Mouse (Mus musculus) left cerebral cortex, postnatal 4 days (tissue): ENCODE measurements around the gene Trank1. TPM values are rescaled to one million over a fixed set of nuclear protein-coding genes. Genes with fewer than 3 reads are reported as not detected.

Experiments used
- DNase-seq: peaks from one replicate; pipeline ENCODE4 v3.0.0-alpha.2; 2022
- intact Hi-C: fragments of 180-260 bp; cut with DNase I; formaldehyde crosslinking; loops from one replicate; pipeline ENCODE4 v1.15.1; 2025
- total RNA-seq, 2 experiments: library from RNA; stranded (reverse); gene quantifications; 2 replicates each; pipeline ENCODE4 v1.2.3; 2021

Trank1 gene
- total RNA-seq: 100 to 1,000 TPM; 128 to 152 TPM

DNA sequence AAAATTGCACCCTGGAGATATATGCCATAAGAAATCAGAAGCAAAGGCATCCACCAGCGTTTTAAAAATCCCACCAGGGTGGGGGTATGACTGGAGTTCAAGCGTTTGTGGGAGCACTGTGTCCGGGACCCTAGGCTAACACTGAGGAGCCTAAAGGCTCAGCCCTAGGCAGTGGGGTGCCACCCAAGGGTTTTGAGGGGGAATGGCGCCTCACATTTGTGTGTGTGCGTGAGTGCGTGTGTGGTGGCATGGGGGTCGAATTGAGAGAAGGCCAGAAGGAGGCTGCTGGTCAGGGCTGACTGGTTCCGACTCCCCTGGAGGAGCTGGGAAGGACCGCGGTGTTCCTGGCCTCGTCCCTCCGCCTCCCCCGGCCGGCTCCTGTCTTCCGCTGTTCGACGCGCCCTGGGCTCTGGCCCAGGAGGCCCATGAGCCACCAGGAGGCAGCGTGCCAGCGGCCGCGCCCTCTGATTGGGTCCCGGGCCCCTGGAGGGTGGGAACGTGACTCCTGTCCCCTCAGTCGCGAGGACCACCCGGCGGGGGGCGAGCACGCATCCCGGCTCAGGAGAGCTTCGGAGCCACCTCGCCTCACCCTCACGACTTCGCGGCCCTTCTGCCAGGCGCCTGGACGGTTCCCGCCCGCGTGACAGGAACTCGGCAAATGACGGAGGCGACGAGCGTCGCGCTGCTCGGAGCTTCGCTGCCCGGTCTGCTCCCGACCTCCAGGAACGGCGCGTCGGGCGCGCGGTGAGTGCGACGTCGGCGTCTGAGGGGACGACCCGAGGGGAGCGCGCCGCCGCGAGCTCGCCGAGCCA lies at the start of gene Trank1:
Trank1 (plus strand) TSS at position 709 of the 812 bp plus-strand sequence.
- intact Hi-C loops: no loop called here
- peak; percentile 51 for DNase-seq

DNA sequence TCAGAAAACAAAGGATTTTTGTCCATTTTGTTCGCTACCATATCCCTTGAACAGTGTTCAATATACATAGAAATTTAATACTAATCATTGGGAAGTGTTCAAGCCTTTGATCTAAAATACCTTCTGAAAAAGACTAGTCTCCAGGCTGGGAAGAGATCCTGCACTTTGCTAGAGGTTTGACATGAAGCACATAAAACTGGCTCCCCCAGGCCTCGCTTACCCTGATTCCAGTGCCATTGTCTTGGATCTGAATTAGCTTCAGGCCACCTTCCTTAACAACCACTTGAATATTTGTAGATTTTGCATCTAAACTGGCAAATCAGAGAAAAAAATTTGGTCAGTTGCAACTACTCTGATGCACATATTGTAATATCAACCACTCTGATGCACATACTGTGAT lies 43.5 kb upstream of the Trank1 start:
- intact Hi-C loops: no loop called here
- no peak for DNase-seq

DNA sequence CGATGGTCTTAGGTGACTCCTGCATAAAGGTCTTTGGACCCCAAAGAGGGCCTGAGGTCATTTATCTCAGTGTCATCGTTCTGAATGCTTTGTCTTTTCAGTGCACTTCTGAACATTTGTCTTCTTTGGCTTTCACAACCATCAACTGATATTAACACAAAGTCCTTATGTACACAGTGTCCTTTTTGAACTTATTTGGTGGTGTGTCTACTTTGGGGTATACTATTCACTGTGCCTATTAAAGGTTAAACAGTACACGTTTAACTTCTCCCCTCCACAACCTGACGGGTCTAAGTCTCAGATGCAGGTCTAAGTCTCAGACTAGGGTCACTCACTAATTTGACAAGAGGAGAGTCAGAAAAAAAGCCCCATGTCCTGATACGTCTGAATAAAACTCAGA lies 40.9 kb upstream of the Trank1 start:
- DNase-seq: no peak
- intact Hi-C loops: no loop called here

DNA sequence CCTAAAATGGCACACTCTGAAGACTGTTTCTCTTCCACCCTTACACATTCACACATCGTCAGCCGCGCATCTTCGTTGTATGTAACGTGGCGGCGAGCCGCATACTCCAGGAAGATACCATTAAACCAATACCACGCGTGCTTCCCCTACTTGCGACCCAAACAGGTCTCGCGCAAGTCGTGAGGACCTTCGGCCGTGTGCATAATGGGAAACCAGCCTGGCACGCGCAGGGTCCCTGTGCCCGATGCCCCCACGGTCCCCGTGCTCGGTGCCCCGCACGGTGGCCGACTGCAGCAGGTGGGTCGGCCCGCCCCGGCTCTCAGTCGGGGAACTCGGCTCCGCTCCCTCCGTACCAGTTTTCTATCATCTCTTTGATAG lies 40.5 kb upstream of the Trank1 start:
- peak; percentile 76 for DNase-seq
- intact Hi-C loops: no loop called here

DNA sequence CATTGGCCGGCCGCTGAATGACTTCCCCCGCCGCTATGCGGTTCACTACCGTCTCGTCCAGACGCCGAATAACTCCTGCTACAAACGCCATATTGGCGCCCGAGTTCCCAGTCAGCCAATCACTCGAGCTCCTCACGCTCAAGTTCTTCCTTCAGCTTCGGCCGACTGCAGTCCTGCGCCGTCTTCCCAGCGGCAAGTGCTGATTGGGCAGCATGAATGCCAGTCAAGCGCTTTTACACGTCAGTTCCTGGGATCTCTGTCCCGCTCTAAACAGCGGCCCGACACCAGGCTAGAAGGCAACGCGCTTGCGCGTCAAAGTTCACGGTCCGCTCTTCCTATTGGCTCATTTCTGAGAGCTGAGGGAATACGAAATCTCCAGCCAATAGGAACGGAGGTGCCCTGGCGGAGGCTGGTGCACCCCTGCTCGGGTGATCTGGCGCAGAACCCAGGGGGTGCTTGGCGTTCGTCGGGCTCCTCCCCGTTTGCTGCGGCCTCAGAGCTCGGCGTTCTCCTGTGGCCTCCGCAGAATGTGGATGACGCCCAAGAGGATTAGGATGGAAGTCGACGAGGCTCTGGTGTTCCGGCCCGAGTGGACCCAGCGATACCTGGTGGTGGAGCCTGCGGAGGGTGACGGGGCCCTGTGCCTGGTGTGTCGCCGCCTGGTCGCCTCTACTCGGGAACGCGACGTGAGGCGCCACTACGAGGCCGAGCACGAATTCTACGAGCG lies 39.9 kb upstream of the Trank1 start, which contains the start of the genes Mlh1 and Epm2aip1:
Mlh1 (minus strand) TSS at position 358 of the 727 bp plus-strand sequence.
Epm2aip1 (plus strand) TSS at position 496 of the 727 bp plus-strand sequence.
- DNase-seq: peak; percentile 100
- intact Hi-C loops: no loop called here

DNA sequence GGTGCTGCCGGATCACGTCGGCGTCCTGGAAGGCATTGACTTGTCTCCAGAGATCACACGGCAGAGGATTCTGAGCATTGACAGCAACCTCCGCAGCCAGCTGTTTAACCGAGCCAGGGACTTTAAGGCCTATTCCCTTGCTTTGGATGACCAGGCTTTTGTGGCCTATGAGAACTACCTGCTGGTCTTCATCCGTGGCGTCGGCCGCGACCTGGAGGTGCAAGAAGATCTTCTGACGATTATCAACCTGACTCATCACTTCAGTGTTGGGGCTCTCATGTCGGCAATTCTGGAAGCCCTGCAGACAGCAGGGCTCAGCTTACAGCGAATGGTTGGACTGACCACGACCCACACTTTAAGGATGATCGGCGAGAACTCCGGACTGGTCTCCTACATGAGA lies 39.2 kb upstream of the Trank1 start:
- intact Hi-C loops: no loop called here
- no peak for DNase-seq

DNA sequence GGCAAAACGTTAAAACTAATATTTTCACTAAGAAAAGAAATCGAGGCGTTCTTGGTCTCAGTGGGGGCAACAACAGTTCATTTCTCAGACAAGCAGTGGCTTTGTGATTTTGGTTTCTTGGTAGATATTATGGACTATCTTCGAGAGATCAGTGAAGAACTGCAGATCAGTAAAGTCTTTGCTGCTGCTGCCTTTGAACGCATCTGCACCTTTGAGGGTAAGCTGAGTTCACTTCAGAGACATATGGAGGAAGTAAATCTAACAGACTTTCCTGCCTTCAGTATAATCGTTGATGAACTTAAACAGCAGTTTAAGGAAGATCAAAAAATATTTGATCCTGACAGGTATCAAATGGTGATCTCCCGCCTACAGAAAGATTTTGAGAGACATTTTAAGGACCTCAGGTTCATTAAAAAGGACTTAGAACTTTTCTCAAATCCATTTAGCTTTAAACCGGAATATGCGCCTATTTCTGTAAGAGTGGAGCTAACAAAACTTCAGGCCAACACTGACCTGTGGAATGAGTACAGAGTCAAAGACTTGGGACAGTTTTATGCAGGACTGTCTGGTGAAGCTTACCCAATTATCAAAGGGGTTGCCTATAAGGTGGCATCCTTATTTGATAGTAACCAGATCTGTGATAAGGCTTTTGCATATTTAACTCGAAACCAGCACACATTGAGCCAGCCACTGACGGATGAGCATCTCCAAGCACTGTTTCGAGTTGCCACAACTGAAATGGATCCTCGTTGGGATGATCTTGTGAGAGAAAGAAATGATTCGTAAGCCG lies 38.3 kb upstream of the Trank1 start:
- intact Hi-C loops: no loop called here

DNA sequence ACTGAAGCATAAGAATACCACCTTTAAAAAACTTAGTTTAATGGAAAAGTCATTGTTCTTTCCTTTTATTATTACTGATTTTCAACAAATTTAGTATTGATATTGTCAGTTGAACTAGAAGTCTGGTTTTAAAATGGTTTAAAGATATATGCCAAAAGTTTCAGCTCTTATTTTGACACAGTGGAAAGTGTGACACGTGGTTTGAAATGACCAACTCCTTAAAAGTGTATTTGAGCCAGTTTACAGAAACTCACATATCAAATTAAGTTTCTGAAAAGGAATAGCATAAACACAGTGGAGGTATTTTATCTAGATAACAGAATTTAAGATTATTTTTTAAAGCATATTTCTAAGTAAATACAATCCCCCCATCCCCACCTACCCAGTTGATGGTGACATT lies 37.6 kb upstream of the Trank1 start:
- intact Hi-C loops: no loop called here
- DNase-seq: no peak

More for the DNA sequence above, 38.3 kb upstream of the Trank1 start:
- DNase-seq: no peak

DNA sequence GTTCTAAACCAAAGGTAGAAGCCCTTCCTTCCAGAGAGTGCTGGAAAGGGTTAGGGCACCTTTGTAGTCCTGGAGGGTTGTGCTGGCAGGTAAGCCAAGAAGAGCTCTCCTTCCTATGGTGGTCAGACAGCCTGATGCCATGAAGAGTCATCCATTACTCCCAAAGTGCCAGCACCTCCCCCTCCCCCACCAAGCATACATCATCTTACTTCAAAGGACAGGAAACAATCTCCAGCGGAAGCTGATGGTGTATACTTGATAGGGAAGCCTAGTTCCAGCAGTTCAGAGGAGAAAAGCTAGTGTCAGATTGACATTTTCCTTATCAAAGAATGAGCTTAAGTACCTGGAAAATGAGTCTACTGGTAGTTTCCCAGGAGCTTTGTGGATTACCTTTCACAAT lies 36.4 kb upstream of the Trank1 start:
- DNase-seq: no peak
- intact Hi-C loops: no loop called here

DNA sequence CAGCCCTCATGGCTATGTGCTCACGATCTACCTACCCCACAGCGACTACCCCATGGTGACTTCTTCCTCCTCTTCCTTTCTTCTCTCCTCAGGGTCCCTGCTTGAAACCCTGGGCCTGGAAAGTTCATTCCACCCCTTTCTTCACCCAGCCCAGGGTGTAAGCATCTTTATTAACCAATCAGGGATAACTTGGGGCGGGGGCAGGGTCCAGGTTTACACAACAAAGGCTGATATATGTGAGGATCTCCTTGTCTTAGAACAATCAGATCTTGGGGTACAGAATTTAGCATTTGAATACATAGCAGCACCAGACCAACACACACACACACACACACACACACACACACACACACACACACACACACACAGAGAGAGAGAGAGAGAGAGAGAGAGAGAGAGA lies 26.5 kb upstream of the Trank1 start:
- no peak for DNase-seq
- intact Hi-C loops: no loop called here

DNA sequence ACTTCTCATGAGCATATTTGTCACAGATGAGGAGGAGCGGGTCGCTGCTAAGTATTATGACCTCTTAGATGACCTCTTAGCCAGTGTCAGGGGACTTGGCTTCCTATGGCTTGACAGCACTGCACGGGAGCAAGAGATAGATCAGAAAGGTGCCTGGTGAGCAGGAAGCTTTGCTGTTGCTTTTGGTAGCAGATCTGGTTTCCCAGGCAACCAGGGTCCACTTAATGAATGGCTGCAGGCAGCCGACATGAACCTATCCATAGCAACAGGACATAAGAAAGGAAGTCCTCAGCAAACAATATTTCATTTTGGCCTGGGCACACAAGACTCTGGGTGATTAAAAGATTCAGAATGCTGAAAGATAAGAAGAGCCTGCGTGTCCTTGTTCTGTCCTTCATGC lies 25.9 kb upstream of the Trank1 start:
- intact Hi-C loops: no loop called here
- no peak for DNase-seq

DNA sequence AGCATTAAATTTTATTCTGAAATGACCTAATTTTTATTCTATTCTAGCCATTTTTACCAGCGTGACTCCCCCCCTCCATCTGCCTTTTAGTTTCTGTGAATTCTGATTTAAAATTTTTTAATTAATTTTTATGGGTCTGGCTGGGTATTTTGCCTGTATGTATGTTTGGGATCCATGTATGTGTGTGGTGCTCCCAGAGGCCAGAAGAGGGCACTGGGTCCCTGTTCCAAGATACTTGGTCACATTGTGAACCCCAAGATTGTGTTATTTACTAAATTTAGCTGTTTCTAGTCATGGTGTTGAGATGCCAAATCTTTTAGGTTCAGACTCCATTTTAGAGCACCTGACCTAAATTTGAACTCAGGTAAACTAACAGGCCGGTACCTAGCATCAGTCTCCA lies 25.1 kb upstream of the Trank1 start:
- intact Hi-C loops: no loop called here
- no peak for DNase-seq

DNA sequence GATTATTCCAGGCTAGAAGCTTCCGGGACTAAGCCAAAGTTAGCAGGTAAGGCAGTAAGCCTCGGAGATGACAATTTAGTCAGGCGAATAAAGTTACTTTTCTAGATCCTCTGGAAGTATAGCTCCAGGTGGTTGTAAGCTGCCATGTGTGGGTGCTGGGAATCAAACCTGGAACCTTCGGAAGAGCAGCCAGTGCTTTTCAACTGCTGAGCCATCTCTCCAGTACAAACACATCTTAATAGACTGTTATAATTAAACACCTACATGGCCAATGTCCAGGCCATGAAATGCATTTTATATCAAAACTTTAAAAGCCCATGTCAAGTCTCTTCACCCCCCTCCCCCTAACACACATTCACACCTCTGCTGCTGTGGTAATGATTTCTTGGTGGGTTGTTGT lies 23.6 kb upstream of the Trank1 start:
- intact Hi-C loops: no loop called here
- DNase-seq: no peak

DNA sequence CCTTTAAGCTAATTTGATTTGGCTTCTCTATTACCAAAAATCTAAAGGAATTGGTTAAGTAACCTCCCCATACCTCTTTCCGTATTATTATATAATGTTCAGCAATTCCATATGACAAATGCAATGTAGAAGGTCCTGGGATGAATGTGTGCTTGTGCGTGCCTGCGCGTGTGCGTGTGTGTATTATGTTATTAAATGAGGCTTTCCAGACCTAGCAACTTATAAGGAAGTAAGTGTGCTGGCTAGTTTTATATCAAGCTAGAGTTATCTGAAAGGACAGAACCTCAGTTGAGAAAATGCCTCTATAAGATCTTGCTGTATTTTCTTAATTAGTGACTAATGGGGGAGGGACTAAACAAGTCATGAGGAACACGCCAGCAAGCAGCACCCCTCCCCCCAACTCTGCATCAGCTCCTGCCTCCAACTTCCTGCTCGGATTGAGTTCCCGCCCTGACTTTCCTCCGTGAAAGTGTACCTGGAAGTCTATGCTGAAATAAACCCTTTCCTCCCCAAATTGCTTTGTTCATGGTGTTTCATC lies 22.2 kb upstream of the Trank1 start:
- DNase-seq: no peak
- intact Hi-C loops: no loop called here

DNA sequence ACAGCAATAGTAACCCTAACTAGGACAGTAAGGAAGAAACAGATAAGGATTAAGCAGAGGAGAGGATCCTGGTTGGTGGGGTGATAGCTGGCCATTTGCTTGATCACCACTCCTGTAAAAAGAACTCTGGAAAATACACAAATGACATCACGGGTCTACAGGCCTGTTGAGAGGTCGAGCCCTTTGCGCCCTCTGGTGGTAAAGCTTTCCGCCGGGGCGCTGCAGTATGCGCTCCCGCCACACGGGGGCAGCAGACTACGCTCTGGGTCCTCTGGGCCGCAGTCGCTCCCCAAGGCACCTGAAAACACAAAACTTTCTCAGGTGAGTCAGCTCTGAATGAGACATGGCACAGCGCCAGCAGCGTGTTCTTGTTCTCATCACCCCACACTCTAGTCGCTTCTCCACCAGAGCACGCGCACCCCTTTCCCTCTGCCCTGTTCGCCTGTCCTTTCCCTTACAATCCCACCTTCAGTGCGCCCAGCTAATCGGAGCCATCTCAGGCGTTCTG lies 21.7 kb upstream of the Trank1 start:
- DNase-seq: peak; percentile 72
- intact Hi-C loops: loop anchor here (5.0 kb wide), 1 partner anchor 187 kb away; no protein-coding TSS in a partner anchor

DNA sequence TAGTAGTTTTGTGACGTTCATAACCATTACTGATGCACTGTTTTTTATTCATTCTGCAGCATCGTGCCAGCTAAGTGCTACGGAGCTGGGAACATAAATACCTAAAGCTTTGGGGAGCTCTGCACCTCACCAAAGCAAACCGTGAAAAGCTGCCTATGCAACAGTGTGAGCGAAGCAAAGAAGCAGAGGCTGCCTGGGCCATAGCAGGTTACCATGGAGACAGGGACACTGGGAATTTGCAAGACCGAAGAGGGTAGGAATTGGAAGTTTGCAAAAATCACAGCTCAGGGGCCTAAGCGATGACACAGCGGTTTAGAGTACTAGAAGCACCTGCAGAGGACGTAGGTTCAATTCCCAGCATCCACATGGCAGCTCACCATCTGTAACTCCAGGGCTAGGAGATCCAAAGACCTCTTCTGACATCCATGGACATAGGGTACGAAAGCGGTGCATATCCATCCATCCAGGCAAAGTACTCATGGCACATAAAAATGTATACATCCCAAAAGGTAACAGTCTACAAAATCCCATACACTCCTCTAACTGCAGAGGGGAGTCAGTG lies 20.9 kb upstream of the Trank1 start:
- intact Hi-C loops: loop anchor here (5.0 kb wide), 1 partner anchor 187 kb away; no protein-coding TSS in a partner anchor
- DNase-seq: no peak

DNA sequence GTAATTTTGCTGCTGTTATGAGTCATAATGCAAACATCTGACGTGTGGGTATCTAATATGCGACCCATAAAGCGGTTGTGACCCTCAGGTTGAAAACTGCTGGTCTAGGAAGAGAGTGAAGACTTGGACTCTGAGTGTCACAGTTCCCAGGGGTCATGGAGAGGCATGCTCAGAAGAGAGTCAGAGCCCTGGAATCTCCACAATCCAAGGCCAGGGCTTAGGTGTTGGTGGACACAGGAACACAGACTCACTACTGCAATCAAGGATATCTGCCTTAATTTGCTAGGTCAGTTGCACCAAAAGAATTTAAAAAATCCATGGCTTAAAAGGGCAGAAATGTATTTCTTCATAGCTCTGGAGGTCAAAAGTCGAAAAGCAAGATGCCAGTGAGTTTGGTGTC lies 18.3 kb upstream of the Trank1 start:
- intact Hi-C loops: loop anchor here (5.0 kb wide), 1 partner anchor 184 kb away; no protein-coding TSS in a partner anchor
- no peak for DNase-seq

DNA sequence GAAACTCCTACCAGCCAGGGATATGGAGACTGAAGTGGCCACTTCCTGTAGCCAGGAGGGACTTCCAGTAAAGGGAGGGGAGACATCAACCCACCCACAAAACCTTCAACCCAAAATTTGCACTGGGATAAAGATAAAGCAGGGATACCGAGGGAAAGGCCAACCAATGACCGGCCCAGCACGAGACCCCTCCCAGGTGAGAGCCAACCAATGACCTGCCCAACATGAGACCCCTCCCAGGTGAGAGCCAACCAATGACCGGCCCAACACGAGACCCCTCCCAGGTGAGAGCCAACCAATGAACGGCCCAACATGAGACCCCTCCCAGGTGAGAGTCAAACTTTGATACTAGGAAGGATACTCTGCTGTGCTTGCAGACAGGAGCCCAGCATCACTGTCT lies 16.6 kb upstream of the Trank1 start:
- intact Hi-C loops: loop anchor here (5.0 kb wide), 1 partner anchor 182 kb away; no protein-coding TSS in a partner anchor
- no peak for DNase-seq

DNA sequence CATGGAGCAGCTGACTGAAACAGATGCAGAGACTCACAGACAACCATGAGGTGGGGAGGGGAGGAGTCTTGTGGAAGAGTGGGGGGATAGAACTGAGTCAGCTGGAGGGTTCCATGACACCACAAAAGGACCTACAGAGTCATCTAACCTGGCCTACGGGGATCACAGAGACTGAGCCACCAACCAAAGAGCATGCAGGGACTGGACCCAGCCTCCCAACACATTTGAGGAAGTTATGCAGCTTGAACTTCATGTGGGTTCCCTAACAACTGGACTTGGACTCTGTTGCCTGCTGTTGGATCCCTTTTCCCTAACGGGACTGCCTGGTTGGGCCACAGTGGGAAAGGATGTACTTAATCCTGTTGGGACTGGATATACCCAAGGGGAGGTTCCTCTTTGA lies 16.2 kb upstream of the Trank1 start:
- intact Hi-C loops: no loop called here

DNA sequence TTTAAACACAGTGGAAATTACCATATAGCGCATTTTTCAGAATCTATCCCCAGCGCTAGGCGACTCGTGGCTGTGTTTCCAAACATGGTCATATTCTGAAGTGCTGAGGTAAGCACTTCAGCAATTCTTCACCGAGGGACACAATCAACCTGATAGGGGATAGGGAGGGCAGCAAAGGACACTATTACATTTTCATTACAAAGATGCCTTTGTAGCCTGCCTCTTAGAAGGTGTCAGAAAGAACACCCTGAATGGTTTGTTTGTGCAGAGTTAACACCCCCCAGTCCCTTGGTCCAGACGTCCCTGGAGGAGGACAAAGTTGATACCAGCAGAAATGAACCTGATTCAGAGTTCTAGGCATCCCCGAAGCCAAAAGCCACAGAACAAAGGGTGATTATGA lies 15.1 kb upstream of the Trank1 start:
- DNase-seq: no peak
- intact Hi-C loops: no loop called here

More for the DNA sequence above, 16.2 kb upstream of the Trank1 start:
- no peak for DNase-seq
